Mouse (Mus musculus): ENCODE results near the gene Akt2.

- no peak for TF ChIP-seq CTCF (IDR thresholded peaks at IDR 0.05; ENCODE audit: insufficient read depth, low read length)
- TF ChIP-seq POLR2A (IDR thresholded peaks at IDR 0.05; ENCODE audit: borderline replicate concordance, extremely low read depth, low read depth, low read length): no peak
Measured at GRCm38 (mm10) chr7:27688246-27688788, 97.0 kb downstream of the Akt2 start.

All from lung, adult 2 months (tissue).